Mouse (Mus musculus): ENCODE measurements at regions not wholly inside any gene's neighbourhood (a gene's known extent, or its start where the extent isn't known, plus 50 kb on each side); places are given as distances from the start of the nearest gene placed in this dataset.

- H3K27me3 ChIP-seq (replicated peaks; ENCODE audit: control insufficient read depth, insufficient read depth, low read length) = no peaks in the 10 kb centered on the region
- H3K4me1 ChIP-seq (ENCODE audit: control insufficient read depth, insufficient read depth, low read length) = no peaks in the 10 kb centered on the region
- DNase-seq (ENCODE audit: low spot score) = peak; percentile 24
- peak; percentile 57; the same call in 1 of the 2 replicates for ATAC-seq (ENCODE audit: low read depth)
- no peaks in the 10 kb centered on the region for H3K9me3 ChIP-seq (ENCODE audit: control insufficient read depth, low read length)
- no peak overlapping the region for H3K9ac ChIP-seq (ENCODE audit: low read depth, low read length)
- no peaks in the 10 kb centered on the region for H3K36me3 ChIP-seq (ENCODE audit: control insufficient read depth, insufficient read depth, low read length)
- no peak overlapping the region for H3K4me2 ChIP-seq (ENCODE audit: low read depth, low read length)
- no peak overlapping the region for H3K27ac ChIP-seq (replicated peaks; ENCODE audit: low read depth, low read length)
- H3K4me3 ChIP-seq (ENCODE audit: low read depth, low read length) = no peak overlapping the region
- WGBS = 11% methylated on average over 1 of the region's 1 CpGs
Measured at GRCm38 (mm10) chr6:24238541-24238940, 70.6 kb upstream of the Slc13a1 start.

GRCm38 (mm10) chr6:24238054-24238453 lies 70.2 kb upstream of the Slc13a1 start:
- no peaks in the 10 kb centered on the region for H3K9me3 ChIP-seq (ENCODE audit: control insufficient read depth, low read length)
- H3K27me3 ChIP-seq (replicated peaks; ENCODE audit: control insufficient read depth, insufficient read depth, low read length) = no peaks in the 10 kb centered on the region
- 45% methylated on average over 2 of the region's 2 CpGs for WGBS
- no peak overlapping the region for H3K9ac ChIP-seq (ENCODE audit: low read depth, low read length)
- no peak overlapping the region for H3K4me2 ChIP-seq (ENCODE audit: low read depth, low read length)
- H3K4me1 ChIP-seq (ENCODE audit: control insufficient read depth, insufficient read depth, low read length) = no peaks in the 10 kb centered on the region
- no peak for ATAC-seq (ENCODE audit: low read depth)
- no peak for DNase-seq (ENCODE audit: low spot score)
- no peak overlapping the region for H3K27ac ChIP-seq (replicated peaks; ENCODE audit: low read depth, low read length)
- no peaks in the 10 kb centered on the region for H3K36me3 ChIP-seq (ENCODE audit: control insufficient read depth, insufficient read depth, low read length)
- no peak overlapping the region for H3K4me3 ChIP-seq (ENCODE audit: low read depth, low read length)

DNA sequence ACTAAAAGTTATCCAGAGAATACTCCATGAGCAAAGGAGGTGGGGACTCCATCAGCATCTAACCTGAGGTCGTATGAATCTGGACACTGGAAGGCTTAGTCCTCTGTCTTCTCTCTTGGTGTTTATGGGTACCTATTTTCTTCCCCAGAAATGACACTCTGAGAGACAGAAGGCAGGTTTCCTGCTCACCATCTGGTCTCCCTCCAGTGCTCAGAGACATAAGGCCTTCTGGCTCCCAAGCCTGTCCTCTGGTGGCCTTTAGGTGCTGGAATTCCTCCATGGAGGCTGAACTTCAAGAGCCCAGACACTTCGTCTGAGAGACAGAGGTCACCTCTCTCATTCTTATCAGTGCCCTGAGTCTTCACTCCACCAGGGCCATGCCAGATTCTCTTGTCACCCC lies 65.7 kb upstream of the Slc13a1 start:
- Histone ChIP-seq H3K27ac (replicated peaks; ENCODE audit: low read depth, low read length) (no peak overlapping the region), H3K36me3 (ENCODE audit: control insufficient read depth, insufficient read depth, low read length) (no peaks in the 10 kb centered on the region), H3K4me1 (ENCODE audit: control insufficient read depth, insufficient read depth, low read length) (no peaks in the 10 kb centered on the region), H3K9ac (ENCODE audit: low read depth, low read length) (no peak overlapping the region), H3K27me3 (replicated peaks; ENCODE audit: control insufficient read depth, insufficient read depth, low read length) (no peaks in the 10 kb centered on the region), H3K4me2 (ENCODE audit: low read depth, low read length) (no peak overlapping the region), H3K9me3 (ENCODE audit: control insufficient read depth, low read length) (no peaks in the 10 kb centered on the region), H3K4me3 (ENCODE audit: low read depth, low read length) (no peak overlapping the region)
- ATAC-seq (ENCODE audit: low read depth) (no peak), DNase-seq (ENCODE audit: low spot score) (no peak)
- 82% methylated on average over 2 of the region's 2 CpGs for WGBS

DNA sequence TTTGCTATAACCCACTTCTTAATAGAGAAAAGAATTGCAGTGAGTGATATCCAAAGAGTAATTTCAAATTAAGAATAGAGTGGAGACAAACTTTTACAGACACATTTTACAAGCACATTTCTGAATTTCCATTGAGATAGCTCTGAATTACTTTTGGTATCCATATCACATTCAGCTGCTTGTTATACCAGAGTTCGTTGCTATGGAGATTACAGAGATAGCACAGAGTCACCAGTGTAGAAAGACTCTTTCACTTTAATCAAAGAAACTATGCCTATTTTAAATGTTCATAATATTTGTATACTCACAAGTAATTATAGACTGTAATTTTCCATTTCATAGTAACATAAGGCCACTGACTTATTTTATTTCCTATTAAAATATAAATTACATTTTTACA lies 52.7 kb upstream of the Slc13a1 start:
- Histone ChIP-seq H3K9me3 (ENCODE audit: control insufficient read depth, low read length) (no peaks in the 10 kb centered on the region), H3K27me3 (replicated peaks; ENCODE audit: control insufficient read depth, insufficient read depth, low read length) (no peaks in the 10 kb centered on the region), H3K4me1 (ENCODE audit: control insufficient read depth, insufficient read depth, low read length) (no peaks in the 10 kb centered on the region), H3K36me3 (ENCODE audit: control insufficient read depth, insufficient read depth, low read length) (no peaks in the 10 kb centered on the region), H3K9ac (ENCODE audit: low read depth, low read length) (no peak overlapping the region), H3K4me2 (ENCODE audit: low read depth, low read length) (no peak overlapping the region), H3K4me3 (ENCODE audit: low read depth, low read length) (no peak overlapping the region), H3K27ac (replicated peaks; ENCODE audit: low read depth, low read length) (no peak overlapping the region)
- WGBS = 86% methylated on average over 1 of the region's 1 CpGs
- DNase-seq (ENCODE audit: low spot score) (no peak), ATAC-seq (ENCODE audit: low read depth) (no peak)

DNA sequence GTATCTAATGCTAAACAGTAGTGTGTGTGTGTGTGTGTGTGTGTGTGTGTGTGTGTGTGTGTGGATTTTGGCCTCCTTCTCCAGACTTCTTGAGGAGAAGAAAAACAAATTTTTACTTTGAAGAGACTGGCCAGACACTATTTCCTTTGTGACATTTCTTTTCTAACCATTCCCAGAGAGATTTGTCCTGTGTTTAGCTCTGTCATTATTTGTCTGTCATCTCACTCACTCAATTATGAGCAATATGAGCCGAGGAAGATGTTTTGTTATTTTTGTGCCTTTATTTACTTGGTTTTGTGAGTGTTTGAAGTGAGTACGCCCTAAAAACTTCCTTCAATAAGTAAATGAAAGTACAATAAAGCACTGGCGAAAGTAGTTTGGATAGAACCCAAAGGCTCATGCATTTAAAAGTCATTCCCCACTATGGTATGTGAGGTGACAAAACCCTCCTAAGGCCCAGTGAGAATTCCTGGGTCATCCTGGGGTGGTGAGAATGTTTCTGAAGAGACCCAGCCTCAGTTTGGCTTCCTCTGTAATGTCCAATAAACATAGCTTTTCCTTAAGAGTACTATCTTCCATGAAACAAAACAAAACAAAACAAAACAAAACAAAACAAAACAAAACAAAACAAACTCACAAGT lies 52.1 kb upstream of the Slc13a1 start:
- Histone ChIP-seq H3K27me3 (replicated peaks; ENCODE audit: control insufficient read depth, insufficient read depth, low read length) (no peaks in the 10 kb centered on the region), H3K9me3 (ENCODE audit: control insufficient read depth, low read length) (no peaks in the 10 kb centered on the region), H3K4me2 (ENCODE audit: low read depth, low read length) (no peak overlapping the region), H3K4me3 (ENCODE audit: low read depth, low read length) (no peak overlapping the region), H3K27ac (replicated peaks; ENCODE audit: low read depth, low read length) (no peak overlapping the region), H3K4me1 (ENCODE audit: control insufficient read depth, insufficient read depth, low read length) (no peaks in the 10 kb centered on the region), H3K9ac (ENCODE audit: low read depth, low read length) (no peak overlapping the region), H3K36me3 (ENCODE audit: control insufficient read depth, insufficient read depth, low read length) (no peaks in the 10 kb centered on the region)
- DNase-seq (ENCODE audit: low spot score) (no peak), ATAC-seq (ENCODE audit: low read depth) (no peak)
- WGBS = 57% methylated on average over 3 of the region's 3 CpGs

All from embryonic facial prominence, embryonic 14.5 days (tissue).